In genomic region chr15:82167201-82168168, GRCm38 (mm10) we compare ENCODE assay signal across 8 mouse cellular contexts. TPM values are rescaled to one million over a fixed set of nuclear protein-coding genes. Genes with fewer than 3 reads are reported as not detected.
DNase-seq lines count a peak whose midpoint lies in the region; ATAC-seq lines count a peak whose summit lies in the region.

No protein-coding gene starts in this region.

- no peaks in the 10 kb centered on the region for H3K9me3 ChIP-seq in heart, embryonic 12.5 days (replicated peaks)
- no peaks in the 10 kb centered on the region for H3K9me3 ChIP-seq in limb, embryonic 12.5 days

- H3K27me3 ChIP-seq in heart, embryonic 12.5 days (replicated peaks): no peaks in the 10 kb centered on the region
- H3K27me3 ChIP-seq in limb, embryonic 12.5 days: no peaks in the 10 kb centered on the region

- peak overlapping the region; percentile 29; the same call in 1 of the 2 replicates for H3K27ac ChIP-seq in heart, embryonic 12.5 days (ENCODE audit: poor library complexity, severe bottlenecking)
- peak overlapping the region; percentile 62; the same call in 1 of the 2 replicates for H3K27ac ChIP-seq in limb, embryonic 12.5 days

- H3K4me1 ChIP-seq in heart, embryonic 12.5 days (replicated peaks): peaks cover 82% of the 10 kb centered on the region
- peaks cover 38% of the 10 kb centered on the region for H3K4me1 ChIP-seq in limb, embryonic 12.5 days (replicated peaks)

- no peak overlapping the region for H3K4me3 ChIP-seq in heart, embryonic 12.5 days
- no peak overlapping the region for H3K4me3 ChIP-seq in limb, embryonic 12.5 days (replicated peaks)

- H3K36me3 ChIP-seq in heart, embryonic 12.5 days: peaks cover 28% of the 10 kb centered on the region
- H3K36me3 ChIP-seq in limb, embryonic 12.5 days: peaks cover 32% of the 10 kb centered on the region

- DNase-seq in heart, adult 11 months: no peak
- peak; percentile 64 for DNase-seq in CD4-positive, CD25-positive, alpha-beta regulatory T cell, adult 2 months (ENCODE audit: low read depth, low spot score)
- peak; percentile 68 for DNase-seq in fat pad, adult 2 months (ENCODE audit: extremely low read depth, low read depth, low spot score)
- no peak for DNase-seq in layer of hippocampus, adult 9-10 months (ENCODE audit: low spot score)
- no peak for DNase-seq in layer of hippocampus, adult 8-10 months (ENCODE audit: low spot score in 2 of 2)
- no peak for DNase-seq in c-Kit-positive CD71-positive TER-119-positive erythroid progenitor cells, embryonic 14.5 days (ENCODE audit: low spot score)

- 66% methylated on average over 23 of the region's 23 CpGs for WGBS in heart, embryonic 12.5 days
- WGBS in limb, embryonic 12.5 days: 66% methylated on average over 23 of the region's 23 CpGs

- 0 out of 2 replicates have a peak overlapping the region, but pooled peaks have one; percentile 1 for H3K4me2 ChIP-seq in heart, embryonic 12.5 days
- H3K4me2 ChIP-seq in limb, embryonic 12.5 days: no peak overlapping the region

- H3K9ac ChIP-seq in heart, embryonic 12.5 days: no peak overlapping the region
- no peak overlapping the region for H3K9ac ChIP-seq in limb, embryonic 12.5 days (replicated peaks)

- ATAC-seq in heart, embryonic 12.5 days (ENCODE audit: insufficient number of reproducible peaks, low FRiP score): no peak
- no peak for ATAC-seq in limb, embryonic 12.5 days (ENCODE audit: insufficient number of reproducible peaks, insufficient read depth, low FRiP score, low TSS enrichment, low read depth)

RNA-seq across cellular contexts. Expression of gene Srebf2, which starts 20.5 kb away (rescaled TPM):
- 110 and 118 TPM in 2 replicates for polyA plus RNA-seq in heart, embryonic 12.5 days (2016; fragmentation: Nextera tagmentation; extraction: Ambion mirVana)
- 186 and 188 TPM in 2 replicates for polyA plus RNA-seq in limb, embryonic 12.5 days (2016; fragmentation: Nextera tagmentation; extraction: Ambion mirVana)
- 100 to 1,000 TPM; 175 to 214 (median 189) TPM for total RNA-seq in layer of hippocampus, adult 8-10 months (2022)

RNA-seq across cellular contexts. Expression of gene Ccdc134, which starts 39.8 kb away (rescaled TPM):
- polyA plus RNA-seq in heart, embryonic 12.5 days (2016; fragmentation: Nextera tagmentation; extraction: Ambion mirVana): 8.7 and 11.1 TPM in 2 replicates
- 23.4 and 26.6 TPM in 2 replicates for polyA plus RNA-seq in limb, embryonic 12.5 days (2016; fragmentation: Nextera tagmentation; extraction: Ambion mirVana)
- 10 to 100 TPM; 10.4 to 14.3 (median 13.0) TPM for total RNA-seq in layer of hippocampus, adult 8-10 months (2022)

RNA-seq across cellular contexts. Expression of gene Shisa8, which starts 45.1 kb away (rescaled TPM):
- 0.19 and 0.35 TPM in 2 replicates for polyA plus RNA-seq in heart, embryonic 12.5 days (2016; fragmentation: Nextera tagmentation; extraction: Ambion mirVana)
- polyA plus RNA-seq in limb, embryonic 12.5 days (2016; fragmentation: Nextera tagmentation; extraction: Ambion mirVana): 0.10 and 0.23 TPM in 2 replicates
- 1 to 10 TPM; 1.6 to 3.5 (median 2.0) TPM for total RNA-seq in layer of hippocampus, adult 8-10 months (2022)

RNA-seq across cellular contexts. Expression of gene Tnfrsf13c, which starts 56.7 kb away (rescaled TPM):
- polyA plus RNA-seq in heart, embryonic 12.5 days (2016; fragmentation: Nextera tagmentation; extraction: Ambion mirVana): 0.09 TPM in 1 of 2 replicates, not detected in the other
- 0.10 TPM in 1 of 2 replicates, not detected in the other for polyA plus RNA-seq in limb, embryonic 12.5 days (2016; fragmentation: Nextera tagmentation; extraction: Ambion mirVana)
- under 1 TPM in 2 of 4 experiments, not detected in 2; 0.69 to 0.80 TPM for total RNA-seq in layer of hippocampus, adult 8-10 months (2022)

Comparison
In these comparisons a context has a peak if more than half of its experiments do, and no peak if none do; other contexts are left out.
1. DNase-seq: peak in CD4-positive, CD25-positive, alpha-beta regulatory T cell, adult 2 months (single experiment) and fat pad, adult 2 months (single experiment); none in heart, adult 11 months (single experiment), layer of hippocampus, adult 9-10 months (single experiment), layer of hippocampus, adult 8-10 months (0 of 2) and c-Kit-positive CD71-positive TER-119-positive erythroid progenitor cells, embryonic 14.5 days (single experiment).